Mouse (Mus musculus): Measurements from ENCODE around the gene Spopl. TPM values are rescaled to one million over a fixed set of nuclear protein-coding genes. Genes with fewer than 3 reads are reported as not detected.

Spopl gene
- polyA plus RNA-seq, 1 experiment from 2014 or later = 10.5 TPM

DNA sequence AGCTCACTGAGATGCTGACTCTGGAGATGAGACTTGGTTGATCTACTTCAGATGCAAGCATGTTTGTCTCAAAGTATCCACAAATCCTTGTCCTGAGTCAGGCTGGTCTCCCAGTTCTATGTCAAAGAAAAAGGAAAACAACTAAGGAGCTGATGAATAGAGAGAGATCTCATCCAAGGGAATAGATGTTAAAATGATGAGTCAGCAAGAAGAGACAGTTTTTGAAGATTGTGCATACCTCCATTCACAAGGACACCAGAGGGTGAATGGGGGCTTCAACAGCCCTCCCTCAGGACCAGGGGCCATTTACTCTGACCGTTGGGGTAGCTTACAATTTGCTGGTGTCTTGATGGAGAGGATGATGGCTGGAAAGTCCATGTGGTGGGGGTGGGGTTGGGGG lies 104.4 kb downstream of the Spopl start:
- no peak overlapping the region for H3K4me2 ChIP-seq (replicated peaks; ENCODE audit: low read depth, low read length)
- WGBS = 83% methylated on average over 1 of the region's 1 CpGs
- DNase-seq (ENCODE audit: low spot score) (no peak), ATAC-seq (ENCODE audit: low FRiP score) (no peak)
- no peak overlapping the region for H3K9ac ChIP-seq (ENCODE audit: low read depth, low read length)
- no peaks in the 10 kb centered on the region for H3K4me1 ChIP-seq (replicated peaks; ENCODE audit: control insufficient read depth, insufficient read depth, low read length)
- H3K27ac ChIP-seq (ENCODE audit: low read depth, low read length) = no peak overlapping the region
- no peaks in the 10 kb centered on the region for H3K9me3 ChIP-seq (ENCODE audit: control insufficient read depth, low read length)
- H3K4me3 ChIP-seq (ENCODE audit: low read depth, low read length) = no peak overlapping the region
- H3K27me3 ChIP-seq (ENCODE audit: control insufficient read depth, insufficient read depth, low read length) = no peaks in the 10 kb centered on the region
- H3K36me3 ChIP-seq (ENCODE audit: control insufficient read depth, insufficient read depth, low read length) = no peaks in the 10 kb centered on the region

DNA sequence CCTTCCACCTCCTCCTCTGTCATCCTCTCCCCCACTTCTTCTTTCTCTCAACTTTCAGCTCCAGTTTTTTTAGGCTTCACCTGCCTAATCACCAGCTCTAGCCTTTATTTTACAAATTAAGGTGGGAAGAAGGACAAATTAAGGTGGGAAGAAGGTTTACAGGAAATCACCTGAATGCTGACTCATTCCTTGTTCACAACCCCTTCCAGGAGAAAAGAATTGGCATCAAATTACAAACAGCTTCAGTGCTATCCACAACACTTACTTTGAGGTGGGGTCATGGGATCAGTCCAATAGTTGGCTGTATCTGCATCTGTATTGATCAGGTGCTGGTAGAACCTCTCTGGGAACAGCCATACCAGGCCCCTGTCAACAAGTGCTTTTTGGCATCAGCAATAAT lies 114.5 kb downstream of the Spopl start:
- no peaks in the 10 kb centered on the region for H3K27me3 ChIP-seq (ENCODE audit: control insufficient read depth, insufficient read depth, low read length)
- no peak overlapping the region for H3K4me2 ChIP-seq (replicated peaks; ENCODE audit: low read depth, low read length)
- no peaks in the 10 kb centered on the region for H3K9me3 ChIP-seq (ENCODE audit: control insufficient read depth, low read length)
- H3K36me3 ChIP-seq (ENCODE audit: control insufficient read depth, insufficient read depth, low read length) = no peaks in the 10 kb centered on the region
- ATAC-seq (ENCODE audit: low FRiP score) (no peak), DNase-seq (ENCODE audit: low spot score) (no peak)
- no peak overlapping the region for H3K4me3 ChIP-seq (ENCODE audit: low read depth, low read length)
- H3K9ac ChIP-seq (ENCODE audit: low read depth, low read length) = no peak overlapping the region
- no peak overlapping the region for H3K27ac ChIP-seq (ENCODE audit: low read depth, low read length)
- H3K4me1 ChIP-seq (replicated peaks; ENCODE audit: control insufficient read depth, insufficient read depth, low read length) = no peaks in the 10 kb centered on the region

Data from hindbrain, embryonic 11.5 days (tissue).